Mouse (Mus musculus): ENCODE measurements around the gene Gm3033. TPM values are rescaled to one million over a fixed set of nuclear protein-coding genes. Genes with fewer than 3 reads are reported as not detected.
"Not testable (repeated sequence)": the region's sequence is repeated elsewhere in the genome, so short reads cannot be mapped to it uniquely, and the experiment has no call there.

Gene Gm3033
- 0.93 TPM in 1 of 2 replicates, not detected in the other for polyA plus RNA-seq (2015; fragmentation: Nextera tagmentation; extraction: Ambion mirVana)

- H3K4me1 ChIP-seq (replicated peaks); H3K27me3 ChIP-seq; H3K4me2 ChIP-seq; ATAC-seq (ENCODE audit: low FRiP score, low read depth); H3K36me3 ChIP-seq; H3K27ac ChIP-seq (replicated peaks); H3K4me3 ChIP-seq; H3K9me3 ChIP-seq; H3K9ac ChIP-seq: not testable (repeated sequence)
- WGBS, result no CpG with 5 or more reads among the region's 2 CpGs
Measured at GRCm38 (mm10) chr14:3845945-3846344, at the start of gene Gm3033. Gene Gm3033 (plus strand): TSS chr14:3846245.

DNA sequence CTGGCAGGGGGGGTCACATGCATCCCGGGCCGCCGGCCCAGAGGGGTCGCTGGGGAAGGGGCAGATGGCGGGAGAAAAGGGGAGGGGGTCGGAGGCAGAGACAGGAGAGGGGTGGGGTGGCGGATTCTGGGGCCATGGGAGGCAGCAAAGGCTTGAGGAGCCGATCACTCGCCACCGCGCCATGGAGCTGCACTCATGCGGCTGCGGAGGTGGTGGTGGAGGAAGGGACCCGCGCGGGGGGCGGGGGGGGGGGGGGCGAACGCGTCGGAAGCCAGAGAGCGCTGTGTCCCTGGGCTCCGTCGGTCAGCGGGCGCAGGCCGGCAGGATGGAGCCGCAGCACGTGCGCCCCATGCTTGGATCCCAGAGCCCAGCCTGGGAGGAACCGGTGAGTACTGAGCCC, 36.3 kb upstream of the Gm3033 start, which contains the start of gene Gm3002:
Gene Gm3002, plus strand, starts transcription at position 301 of the 400 bp plus-strand sequence.
- WGBS, result no CpG with 5 or more reads among the region's 31 CpGs
- not testable (repeated sequence) for H3K36me3 ChIP-seq; H3K27me3 ChIP-seq; H3K4me3 ChIP-seq; H3K4me1 ChIP-seq (replicated peaks); H3K9me3 ChIP-seq; H3K9ac ChIP-seq; ATAC-seq (ENCODE audit: low FRiP score, low read depth); H3K4me2 ChIP-seq; H3K27ac ChIP-seq (replicated peaks)

GRCm38 (mm10) chr14:3883872-3884271, 37.8 kb downstream of the Gm3033 start, which contains the start of gene Gm2916:
Gene Gm2916 (plus strand): TSS chr14:3884172.
- H3K4me3 ChIP-seq; H3K4me2 ChIP-seq; ATAC-seq (ENCODE audit: low FRiP score, low read depth); H3K9ac ChIP-seq; H3K27ac ChIP-seq (replicated peaks); H3K36me3 ChIP-seq; H3K4me1 ChIP-seq (replicated peaks); H3K27me3 ChIP-seq; H3K9me3 ChIP-seq: not testable (repeated sequence)
- no CpG with 5 or more reads among the region's 1 CpGs for WGBS

Other genes with a start within 250 kb of the Gm3033 start
- not detected in 2 replicates for gene Gm3012, start 211.7 kb upstream of the Gm3033 start, polyA plus RNA-seq (2015; fragmentation: Nextera tagmentation; extraction: Ambion mirVana)
- 18.6 and 19.7 TPM in 2 replicates for gene Gm3020, start 194.2 kb upstream of the Gm3033 start, polyA plus RNA-seq (2015; fragmentation: Nextera tagmentation; extraction: Ambion mirVana)
- not detected in 2 replicates for gene Gm3043, start 157.5 kb upstream of the Gm3033 start, polyA plus RNA-seq (2015; fragmentation: Nextera tagmentation; extraction: Ambion mirVana)
- 4.2 and 4.6 TPM in 2 replicates for gene Gm3002, start 36.2 kb upstream of the Gm3033 start, polyA plus RNA-seq (2015; fragmentation: Nextera tagmentation; extraction: Ambion mirVana)
- gene Gm2916, start 37.9 kb downstream of the Gm3033 start, polyA plus RNA-seq (2015; fragmentation: Nextera tagmentation; extraction: Ambion mirVana), result 0.21 TPM in 1 of 2 replicates, not detected in the other
- gene Gm3029, start 85.5 kb downstream of the Gm3033 start, polyA plus RNA-seq (2015; fragmentation: Nextera tagmentation; extraction: Ambion mirVana), result 0.21 TPM in 1 of 2 replicates, not detected in the other
- 0.60 and 1.8 TPM in 2 replicates for gene Gm3095, start 117.3 kb downstream of the Gm3033 start, polyA plus RNA-seq (2015; fragmentation: Nextera tagmentation; extraction: Ambion mirVana)
- gene Gm3099, start 152.1 kb downstream of the Gm3033 start, polyA plus RNA-seq (2015; fragmentation: Nextera tagmentation; extraction: Ambion mirVana), result 0.14 TPM in 1 of 2 replicates, not detected in the other
- gene Gm5796, start 177.7 kb downstream of the Gm3033 start, polyA plus RNA-seq (2015; fragmentation: Nextera tagmentation; extraction: Ambion mirVana), result 2.9 and 4.1 TPM in 2 replicates
- not detected in 2 replicates for gene Gm3115, start 237.9 kb downstream of the Gm3033 start, polyA plus RNA-seq (2015; fragmentation: Nextera tagmentation; extraction: Ambion mirVana)

Data from hindbrain, embryonic 15.5 days (tissue).